Mouse (Mus musculus) bone marrow, adult 2 months (tissue): ENCODE data around the gene Prg4. TPM values are rescaled to one million over a fixed set of nuclear protein-coding genes. Genes with fewer than 3 reads are reported as not detected.

Experiments
- H3K27ac ChIP-seq: fragments of 200-500 bp; 2 replicates; pipeline ENCODE4 v1.5.1; 2012; ENCODE audit warnings: low read depth, mild to moderate bottlenecking, control low read depth, inconsistent platforms, low read length; ENCODE audit not compliant: control insufficient read depth, poor library complexity, insufficient read depth
- H3K4me1 ChIP-seq: fragments of 200-500 bp; 2 replicates; pipeline ENCODE4 v1.6.1; 2011; ENCODE audit warnings: low read length; ENCODE audit not compliant: control insufficient read depth, insufficient read depth
- H3K4me3 ChIP-seq: fragments of 200-500 bp; replicated peaks from 2 replicates; pipeline ENCODE3; 2011; ENCODE audit warnings: mild to moderate bottlenecking, low read depth, low read length, control low read depth; ENCODE audit not compliant: control insufficient read depth
- CTCF ChIP-seq: fragments of 200-500 bp; IDR thresholded peaks from 2 replicates; pipeline ENCODE4 v1.5.1; 2011; ENCODE audit warnings: low read length, control low read depth; ENCODE audit not compliant: control insufficient read depth, insufficient read depth
- POLR2A ChIP-seq: fragments of 200-500 bp; IDR thresholded peaks from 2 replicates; pipeline ENCODE4 v1.6.1; 2011; ENCODE audit warnings: low read depth, mild to moderate bottlenecking, control low read depth, low read length, borderline replicate concordance; ENCODE audit not compliant: control insufficient read depth
- WGBS: fragments of 180-500 bp; shearing (Covaris S2); methylation state at CpG from one replicate; pipeline ENCODE4 v1.1.7; 2018; 5-methylcytosine and 5-hydroxymethylcytosine counted together
- polyA plus RNA-seq: library from polyadenylated mRNA; stranded (reverse); fragments of >200 nt; gene quantifications from 2 replicates; pipeline ENCODE4 v1.2.4, GENCODE M21; 2011; ENCODE audit warnings: low replicate concordance; ENCODE audit not compliant: missing spikeins, insufficient read depth, insufficient read length

The Prg4 gene
- polyA plus RNA-seq: 0.25 and 1.7 TPM in 2 replicates

DNA sequence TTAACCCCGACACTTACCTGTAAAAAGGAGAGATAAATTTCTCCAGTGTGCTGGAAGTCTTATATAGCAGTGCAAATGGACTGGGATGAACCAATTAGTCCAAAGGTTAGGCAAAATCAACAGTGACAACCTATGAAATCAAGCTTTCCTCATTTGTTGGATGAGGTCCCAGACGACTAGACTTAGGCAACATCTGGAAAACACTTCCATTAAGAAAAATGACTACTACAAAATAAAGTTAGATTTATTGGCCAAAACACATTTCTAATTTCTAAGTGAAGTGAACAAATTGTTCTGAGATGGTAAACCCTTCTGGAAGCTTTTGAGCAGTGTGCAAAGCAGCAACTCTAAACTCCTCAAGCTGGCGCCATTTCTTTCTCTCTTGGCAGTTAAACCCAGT is at the start of gene Prg4:
Gene Prg4 (minus strand): TSS at position 34 of the 400 bp plus-strand sequence.
- Histone ChIP-seq H3K27ac (no peak within 1 kb of the TSS), H3K4me3 (no peak within 1 kb of the TSS), H3K4me1 (no peaks in the 10 kb centered on the region; the same call in 1 of the 2 replicates)
- no peak for TF ChIP-seq POLR2A
- no peak for TF ChIP-seq CTCF
- WGBS: 78% methylated on average over 3 of the region's 3 CpGs

DNA sequence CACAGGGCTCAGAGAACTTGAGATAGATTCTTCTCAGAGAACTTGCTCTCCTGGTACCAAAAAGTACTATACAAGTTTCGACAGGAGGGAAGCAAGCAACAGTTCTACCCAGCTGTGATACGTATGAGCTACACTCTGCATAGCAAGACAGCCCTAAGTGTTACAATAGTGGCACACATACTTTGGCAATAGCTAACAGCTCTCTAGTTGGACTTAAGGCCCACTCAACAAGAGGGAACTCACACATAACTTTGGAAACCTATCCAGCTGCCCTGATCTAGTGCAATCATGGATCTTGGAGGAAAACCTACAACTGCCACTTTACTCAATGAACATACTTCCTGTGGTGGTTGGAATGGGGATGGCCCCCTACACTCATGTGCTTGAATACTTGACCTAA is 47.1 kb upstream of the Prg4 start:
- no peak overlapping the region for H3K4me3 ChIP-seq
- no peak for TF ChIP-seq CTCF
- TF ChIP-seq POLR2A: no peak
- H3K4me1 ChIP-seq: no peaks in the 10 kb centered on the region
- 83% methylated on average over 2 of the region's 2 CpGs for WGBS
- no peak overlapping the region for H3K27ac ChIP-seq

DNA sequence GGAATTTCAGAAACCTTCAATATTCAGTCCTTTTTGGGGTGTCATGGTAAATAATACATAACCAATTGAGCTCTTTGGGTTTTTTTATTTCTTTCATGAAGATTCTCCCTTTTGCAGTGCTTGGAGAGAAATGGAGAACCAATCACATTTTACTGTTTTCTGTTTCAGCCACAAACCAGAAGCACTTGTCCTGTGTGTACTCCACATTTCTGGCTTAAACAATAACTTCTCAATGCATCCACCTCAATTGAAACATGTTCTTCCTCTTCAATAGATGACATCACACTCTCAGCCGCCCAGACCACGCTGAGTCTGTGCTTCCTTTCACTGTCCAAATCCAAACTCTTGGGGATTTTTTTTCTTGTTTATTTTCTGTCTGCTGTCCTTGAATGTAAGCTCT is 39.8 kb upstream of the Prg4 start:
- Histone ChIP-seq H3K27ac (no peak overlapping the region), H3K4me1 (no peaks in the 10 kb centered on the region), H3K4me3 (no peak overlapping the region)
- TF ChIP-seq POLR2A (no peak), CTCF (no peak)
- 22% methylated on average over 2 of the region's 2 CpGs for WGBS

DNA sequence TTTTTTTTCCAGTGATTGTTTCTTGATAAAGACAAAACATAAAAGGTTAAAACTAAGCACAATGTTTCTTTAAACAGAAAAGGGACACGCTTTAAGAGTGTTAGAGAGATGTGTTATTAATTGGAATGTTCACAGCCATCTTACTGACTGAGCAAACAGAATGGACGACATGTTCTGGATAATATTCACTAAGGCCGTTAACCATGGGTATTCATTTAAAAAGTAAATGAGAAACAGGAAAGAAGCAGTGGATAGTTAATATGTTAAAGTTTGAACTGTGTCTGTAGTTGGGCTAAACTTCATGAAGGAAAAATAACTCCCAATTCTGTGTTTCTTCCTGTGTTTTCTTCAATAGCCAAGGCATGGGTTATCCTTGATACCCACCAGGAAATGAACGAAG is 37.4 kb upstream of the Prg4 start:
- WGBS: 76% methylated on average over 4 of the region's 4 CpGs

DNA sequence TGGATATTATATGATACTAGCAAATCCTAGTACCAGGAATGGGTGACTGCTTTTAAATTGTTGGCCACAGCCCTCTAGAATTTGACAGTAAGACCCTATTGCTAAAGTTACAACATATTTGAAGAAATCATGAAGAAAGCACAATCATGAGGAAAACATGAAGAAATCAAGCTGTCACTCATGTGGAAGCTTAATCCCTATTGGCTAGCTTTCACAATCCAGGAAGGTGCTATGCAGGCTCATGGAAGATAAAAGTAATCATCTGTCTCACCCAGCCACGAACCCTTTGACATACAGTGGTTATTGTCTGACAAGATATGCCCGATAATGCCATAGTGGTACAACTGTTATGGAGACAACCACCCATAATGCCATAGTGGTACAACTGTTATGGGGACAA is 32.2 kb upstream of the Prg4 start:
- Histone ChIP-seq H3K27ac (no peak overlapping the region), H3K4me1 (no peaks in the 10 kb centered on the region), H3K4me3 (no peak overlapping the region)
- 71% methylated on average over 2 of the region's 2 CpGs for WGBS
- TF ChIP-seq CTCF: no peak
- no peak for TF ChIP-seq POLR2A

More for the DNA sequence above, 37.4 kb upstream of the Prg4 start:
- Histone ChIP-seq H3K4me1 (no peaks in the 10 kb centered on the region), H3K4me3 (no peak overlapping the region), H3K27ac (no peak overlapping the region)
- TF ChIP-seq CTCF (no peak), POLR2A (no peak)

DNA sequence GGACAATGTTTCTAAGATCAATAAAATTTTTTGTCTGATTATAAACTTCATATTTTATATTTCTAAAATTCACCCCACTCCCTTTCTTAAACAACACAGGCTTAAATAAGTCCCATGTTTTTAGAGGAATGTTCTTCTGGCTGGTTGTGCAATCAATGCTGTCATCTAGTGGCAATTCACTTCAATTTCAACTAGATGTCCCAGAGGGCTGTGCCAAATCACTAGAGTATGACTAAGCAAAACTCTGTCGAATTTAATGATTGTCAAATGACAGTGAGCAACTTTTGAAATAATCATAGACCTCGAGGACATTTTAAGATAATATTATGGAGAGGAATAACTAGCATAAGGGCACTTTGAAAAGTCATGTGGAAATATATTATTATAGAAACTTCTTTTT is 31.7 kb upstream of the Prg4 start:
- TF ChIP-seq CTCF (no peak), POLR2A (no peak)
- 17% methylated on average over 2 of the region's 2 CpGs for WGBS
- Histone ChIP-seq H3K4me1 (no peaks in the 10 kb centered on the region), H3K27ac (no peak overlapping the region), H3K4me3 (no peak overlapping the region)

DNA sequence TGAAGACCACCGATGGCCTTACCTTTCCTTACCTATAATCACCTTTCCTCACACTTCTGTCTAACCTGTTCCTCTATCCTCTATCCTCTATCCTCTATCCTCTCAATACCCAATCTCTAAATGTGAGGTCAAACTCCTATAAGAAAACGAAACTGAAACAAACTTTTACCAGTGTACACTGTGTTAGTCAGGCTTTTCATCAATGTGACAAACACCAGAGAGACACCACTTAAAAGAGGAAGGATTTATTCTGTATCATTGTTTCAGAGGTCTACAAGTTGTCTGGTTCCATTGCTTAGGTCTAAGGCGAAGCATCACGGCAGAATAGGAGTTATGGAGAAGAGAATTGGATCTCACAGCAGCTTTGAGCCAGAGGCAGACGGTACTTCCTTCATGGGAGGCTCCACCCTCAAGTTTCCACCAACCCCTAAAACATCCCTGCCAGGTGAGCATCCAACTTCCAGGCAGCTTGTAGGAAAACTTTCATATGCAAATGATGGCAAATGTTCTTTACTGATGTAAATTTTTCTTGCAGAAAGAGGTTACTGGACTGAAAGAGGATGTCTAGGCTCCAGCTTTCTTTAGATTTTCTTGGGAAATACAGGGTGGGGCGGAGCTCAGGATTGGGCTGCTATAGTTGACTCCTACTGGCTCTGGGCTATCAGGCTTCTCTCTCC is 30.8 kb upstream of the Prg4 start:
- Histone ChIP-seq H3K4me3 (no peak overlapping the region), H3K27ac (no peak overlapping the region), H3K4me1 (no peaks in the 10 kb centered on the region)
- WGBS: 50% methylated on average over 6 of the region's 6 CpGs
- TF ChIP-seq CTCF: no peak
- TF ChIP-seq POLR2A: no peak

DNA sequence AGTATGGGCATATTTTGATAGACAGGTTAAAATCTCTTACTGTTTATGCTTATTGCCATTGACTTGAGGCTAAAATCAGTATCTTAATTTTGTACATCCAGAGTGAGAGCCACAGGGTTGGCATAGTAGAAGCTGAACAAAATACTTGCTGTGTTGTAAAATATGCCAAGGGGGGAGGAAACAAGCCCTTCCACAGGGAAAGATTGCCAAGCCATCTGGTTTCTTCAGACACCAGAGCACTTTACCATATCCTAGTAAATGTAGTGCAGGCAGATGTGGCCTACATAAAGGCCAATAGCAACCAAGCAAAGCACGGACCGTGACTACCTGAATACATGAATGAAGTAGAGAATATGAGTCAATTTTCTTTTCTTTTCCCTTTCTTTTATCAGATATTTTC is 23.2 kb upstream of the Prg4 start:
- TF ChIP-seq POLR2A (no peak), CTCF (no peak)
- Histone ChIP-seq H3K4me1 (no peaks in the 10 kb centered on the region), H3K27ac (no peak overlapping the region), H3K4me3 (no peak overlapping the region)
- WGBS: 84% methylated on average over 2 of the region's 2 CpGs
